Mouse (Mus musculus) gastrocnemius, adult 8-10 months (tissue): ENCODE data around the gene Amacr. TPM values are rescaled to one million over a fixed set of nuclear protein-coding genes. Genes with fewer than 3 reads are reported as not detected.
"Not testable (repeated sequence)": the region's sequence is repeated elsewhere in the genome, so short reads cannot be mapped to it uniquely, and the experiment has no call there.

ENCODE experiments used
- DNase-seq, 2 experiments: peaks; one replicate each; pipeline ENCODE4 v3.0.0; 2022; ENCODE audit warnings: low spot score in 2 of 2
- total RNA-seq, 4 experiments: library from RNA; stranded (reverse); gene quantifications; 2 replicates each; pipeline ENCODE4 v1.2.4; 2022

Amacr gene
- total RNA-seq, 4 experiments from 2014 or later, result 16.4 to 20.0 (median 17.6) TPM

DNA sequence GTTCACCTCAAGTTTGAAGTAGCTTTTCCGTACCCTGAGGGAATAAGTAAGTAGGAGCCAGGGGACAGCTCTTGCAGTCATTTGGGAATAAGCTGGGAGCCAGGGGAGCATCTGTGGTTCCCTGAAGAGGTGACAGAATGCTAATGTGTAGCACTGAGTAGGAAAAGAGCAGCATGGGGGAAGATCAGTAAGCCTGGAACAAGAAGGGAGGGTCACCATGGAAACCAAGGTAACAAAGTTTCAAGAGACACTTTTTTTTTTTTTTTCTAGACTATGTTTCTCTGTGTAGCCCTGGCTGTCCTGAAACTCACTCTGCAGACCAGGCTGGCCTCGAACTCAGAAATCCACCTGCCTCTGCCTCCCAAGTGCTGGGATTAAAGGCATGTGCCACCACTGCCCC, 4.9 kb downstream of the Amacr start:
- DNase-seq, result not testable (repeated sequence)

DNA sequence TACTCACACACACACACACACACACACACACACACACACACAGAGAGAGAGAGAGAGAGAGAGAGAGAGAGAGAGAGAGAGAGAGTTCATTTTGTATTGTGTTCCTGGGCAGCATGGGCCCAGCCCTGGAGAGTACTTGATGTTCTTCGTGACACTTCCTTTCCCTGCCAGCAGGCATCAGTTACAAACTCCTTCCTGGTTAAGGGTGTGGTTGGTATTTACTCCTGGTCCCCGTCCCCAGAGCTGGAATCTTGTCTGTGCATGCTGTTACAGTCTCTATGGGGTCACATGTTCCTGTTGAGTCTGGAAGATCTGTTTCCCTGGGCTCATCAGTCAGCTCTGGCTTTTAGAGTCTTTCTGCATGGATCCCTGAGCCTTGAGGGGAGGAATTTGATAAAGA, 8.9 kb downstream of the Amacr start:
- DNase-seq, result peak in 1 of 2 experiments; percentile 9

DNA sequence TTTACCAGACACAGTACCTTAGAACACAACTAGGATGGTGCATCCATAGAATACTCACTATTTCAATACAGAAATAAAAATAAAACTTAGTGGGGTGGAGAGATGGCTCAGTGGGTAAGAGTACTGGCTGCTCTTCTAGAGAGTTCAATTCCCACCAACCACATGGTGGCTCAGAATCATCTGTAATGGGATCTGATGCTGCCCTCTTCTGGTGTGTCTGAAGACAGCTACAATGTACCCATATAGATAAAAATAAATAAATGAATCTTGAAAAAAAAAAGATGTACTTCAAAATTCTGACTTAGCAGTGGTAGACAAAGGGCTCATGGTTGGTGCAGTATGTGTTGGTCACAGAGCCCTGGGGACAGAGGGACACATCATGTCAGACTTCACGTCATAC, 10.0 kb downstream of the Amacr start:
- DNase-seq, result no peak

DNA sequence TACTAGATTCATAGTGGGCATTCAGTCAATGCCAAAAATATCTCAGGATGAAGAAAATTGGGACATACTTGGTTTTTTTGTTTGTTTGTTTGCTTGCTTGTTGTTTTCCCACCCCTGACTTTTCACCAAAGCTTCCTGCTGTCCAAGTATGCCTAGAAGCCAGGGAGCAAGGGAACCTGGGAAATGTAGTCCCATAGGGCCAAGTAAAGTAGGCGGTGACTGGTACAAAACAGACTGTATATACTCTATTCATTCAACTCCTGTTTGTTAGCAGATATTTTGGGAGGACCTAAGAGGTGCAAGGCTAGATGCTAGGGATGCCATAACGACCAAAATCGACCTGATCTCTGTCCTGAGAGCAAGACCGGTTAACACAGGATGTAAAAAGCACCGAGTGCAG, 18.3 kb downstream of the Amacr start:
- no peak for DNase-seq

DNA sequence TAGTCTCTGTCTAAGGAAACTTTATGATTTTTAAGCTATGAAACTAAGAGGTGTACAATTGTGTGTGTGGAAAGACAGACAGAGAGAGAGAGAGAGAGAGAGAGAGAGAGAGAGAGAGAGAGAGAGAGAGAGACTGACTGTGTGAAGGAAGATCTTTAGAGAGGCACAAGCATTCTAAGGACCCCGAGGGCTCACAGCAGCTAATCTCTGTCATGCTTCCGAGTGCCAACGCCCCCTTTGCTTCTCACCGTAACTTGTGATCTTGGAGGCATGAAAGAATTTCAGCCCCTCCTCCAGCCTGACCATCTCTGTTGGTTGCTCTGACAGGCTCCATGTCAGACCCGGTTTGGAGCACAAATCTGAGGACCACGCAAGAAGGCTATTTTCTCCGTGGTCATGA, 18.9 kb downstream of the Amacr start, which contains the start of gene Slc45a2:
TSS of gene Slc45a2 (plus strand) at position 301 of the 400 bp plus-strand sequence.
- no peak for DNase-seq

DNA sequence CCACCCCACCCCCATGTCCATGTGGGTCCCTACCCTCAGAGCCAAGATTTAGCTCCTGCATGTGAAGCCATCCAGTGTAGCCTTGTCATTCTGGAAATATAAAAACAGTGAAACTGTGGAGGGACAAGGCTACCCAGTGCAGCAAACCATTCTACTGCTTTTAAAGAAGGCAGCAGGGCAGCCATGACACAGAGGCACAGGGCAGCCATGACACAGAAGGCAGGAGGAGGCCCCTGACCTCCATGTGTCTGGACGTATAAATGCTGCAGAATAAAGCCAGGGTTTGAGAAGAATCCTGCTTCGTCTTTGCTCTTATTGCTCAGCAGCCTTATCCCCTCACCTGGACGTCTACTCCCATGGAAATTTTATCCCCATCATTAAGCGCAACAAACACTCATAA, 22.2 kb downstream of the Amacr start:
- no peak for DNase-seq

DNA sequence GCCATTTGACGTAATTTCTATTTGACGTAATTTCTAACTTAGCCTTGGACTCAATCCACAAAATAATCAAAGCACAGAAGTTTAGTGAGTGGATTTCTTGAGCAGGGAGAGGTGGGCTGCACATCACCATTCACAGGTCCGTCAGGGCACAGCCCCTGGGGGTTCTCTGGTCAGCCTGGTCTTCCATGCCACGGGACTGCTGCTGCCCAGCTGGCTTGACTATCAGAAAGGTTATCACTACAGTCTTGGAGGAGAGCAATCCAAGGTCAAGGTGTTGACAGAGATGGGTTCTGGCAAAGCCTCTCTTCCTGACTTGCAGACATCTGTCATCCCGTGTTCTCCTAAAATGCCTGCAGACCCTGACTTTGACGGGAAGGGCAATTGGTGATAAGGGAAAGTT, 23.1 kb downstream of the Amacr start:
- DNase-seq, result no peak

DNA sequence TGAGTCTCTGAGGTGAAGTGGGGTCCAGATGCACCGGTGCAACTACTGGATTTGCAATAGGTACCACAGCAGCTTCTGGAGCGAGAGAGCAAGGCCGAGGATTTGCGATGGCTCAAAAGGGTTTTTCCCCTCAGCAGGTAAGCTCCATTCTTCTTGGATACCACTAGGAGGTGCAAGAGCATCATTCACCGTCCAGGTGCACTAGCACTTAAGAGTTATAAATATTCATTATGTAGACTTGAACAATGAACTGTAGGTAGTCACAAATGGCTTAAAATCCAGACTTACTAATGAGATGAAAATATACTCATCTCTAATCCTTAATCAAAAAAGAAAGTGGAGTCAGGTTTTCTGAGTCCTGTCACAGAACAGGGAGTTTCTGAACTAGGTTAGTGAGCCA, 27.2 kb downstream of the Amacr start:
- DNase-seq, result no peak

DNA sequence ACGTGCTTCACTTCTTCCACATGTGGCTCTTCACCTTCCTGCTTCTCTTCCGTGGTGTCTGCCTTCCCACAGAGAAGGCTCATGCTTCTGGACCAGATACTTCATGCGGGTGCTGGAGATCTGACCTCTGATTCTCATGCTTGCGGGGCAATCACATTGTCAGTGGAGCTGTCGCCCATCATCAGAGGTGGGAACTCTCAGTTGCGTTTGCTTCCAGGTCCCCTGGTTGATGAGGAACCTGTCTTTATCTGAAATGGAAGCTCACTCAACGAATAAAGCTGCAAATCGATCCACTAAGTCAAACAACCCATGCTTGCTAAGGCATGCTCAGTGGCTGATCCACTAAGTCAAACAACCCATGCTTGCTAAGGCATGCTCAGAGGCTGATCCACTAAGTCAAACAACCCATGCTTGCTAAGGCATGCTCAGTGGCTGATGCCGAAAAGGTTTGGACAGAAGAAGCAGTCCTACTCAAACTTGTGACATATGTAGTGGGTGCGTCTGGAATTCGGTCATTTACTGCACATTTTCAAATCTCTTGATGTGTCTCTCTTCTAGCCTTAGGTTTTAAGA, 29.5 kb downstream of the Amacr start:
- no peak for DNase-seq

DNA sequence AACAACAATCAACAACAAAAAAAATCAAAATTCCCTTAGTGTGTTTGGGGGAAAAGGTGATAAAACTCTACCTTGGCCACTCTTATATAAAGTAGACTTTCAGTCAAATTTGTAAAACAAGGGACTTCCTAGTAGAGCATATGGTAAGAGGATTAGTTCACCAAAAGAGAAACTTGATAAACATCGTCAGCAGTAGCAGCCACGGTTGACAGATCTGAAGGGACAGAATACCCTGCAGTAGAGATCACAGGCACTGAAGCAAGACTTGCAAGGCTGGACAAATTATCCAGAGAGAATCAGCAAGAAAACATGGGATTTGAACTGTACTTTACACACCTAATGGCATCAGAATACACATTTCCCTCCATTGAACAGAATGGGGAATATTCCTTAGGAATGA, 33.4 kb downstream of the Amacr start:
- DNase-seq, result no peak

DNA sequence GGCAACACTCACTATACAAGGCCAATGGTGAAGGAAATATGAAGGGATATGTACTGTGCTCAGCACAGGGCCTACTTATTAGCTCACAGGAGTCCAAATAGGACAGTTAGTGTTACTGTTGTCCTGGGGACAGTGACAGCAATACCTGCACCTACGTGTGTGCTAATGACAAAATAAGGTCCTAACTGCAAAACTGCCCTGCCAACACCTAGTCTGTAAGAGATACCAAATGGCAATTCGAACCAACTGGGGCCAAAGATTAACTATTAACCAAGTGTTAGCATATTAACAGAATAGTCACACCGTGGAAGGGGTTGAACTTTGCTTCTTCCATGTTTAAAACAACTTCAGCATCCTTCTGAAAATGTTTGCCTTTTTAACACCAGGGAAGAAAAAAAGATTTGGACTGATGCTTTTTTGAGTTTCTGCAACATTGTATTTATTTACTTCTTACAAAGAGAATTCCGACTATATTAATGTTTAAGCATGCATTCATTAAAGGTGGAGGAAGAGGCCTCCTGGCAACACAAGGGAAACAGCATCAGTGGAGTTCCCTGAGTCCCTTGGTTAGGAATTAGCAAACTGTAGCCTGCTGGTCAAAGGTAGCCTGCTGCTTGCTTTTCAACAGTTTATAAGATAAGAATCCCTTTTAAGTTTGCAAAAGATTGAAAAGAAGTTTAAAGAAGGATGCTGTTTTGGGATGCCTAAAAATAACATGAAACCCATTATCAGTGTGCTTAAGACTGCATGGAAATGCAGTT, 45.4 kb downstream of the Amacr start:
- no peak for DNase-seq

DNA sequence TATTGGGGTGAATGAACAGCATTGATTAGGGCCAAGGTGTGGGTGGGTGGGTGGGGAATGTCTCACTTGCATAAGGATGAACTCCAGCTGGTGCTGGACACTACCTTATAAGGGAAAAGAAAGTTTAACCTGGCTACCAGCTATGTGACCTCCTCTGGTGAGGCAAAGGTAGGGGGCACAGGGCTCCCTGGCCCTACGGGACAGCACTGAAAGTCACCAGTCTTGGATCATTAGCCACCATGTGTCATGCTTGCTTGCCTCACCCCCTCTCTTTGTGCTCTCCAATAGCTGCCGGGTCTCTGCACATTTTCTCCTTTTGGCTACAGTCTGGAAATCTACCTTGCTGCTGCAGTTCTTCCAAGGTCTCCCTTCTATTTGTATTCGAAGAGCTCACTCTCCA, 48.6 kb downstream of the Amacr start:
- no peak for DNase-seq

DNA sequence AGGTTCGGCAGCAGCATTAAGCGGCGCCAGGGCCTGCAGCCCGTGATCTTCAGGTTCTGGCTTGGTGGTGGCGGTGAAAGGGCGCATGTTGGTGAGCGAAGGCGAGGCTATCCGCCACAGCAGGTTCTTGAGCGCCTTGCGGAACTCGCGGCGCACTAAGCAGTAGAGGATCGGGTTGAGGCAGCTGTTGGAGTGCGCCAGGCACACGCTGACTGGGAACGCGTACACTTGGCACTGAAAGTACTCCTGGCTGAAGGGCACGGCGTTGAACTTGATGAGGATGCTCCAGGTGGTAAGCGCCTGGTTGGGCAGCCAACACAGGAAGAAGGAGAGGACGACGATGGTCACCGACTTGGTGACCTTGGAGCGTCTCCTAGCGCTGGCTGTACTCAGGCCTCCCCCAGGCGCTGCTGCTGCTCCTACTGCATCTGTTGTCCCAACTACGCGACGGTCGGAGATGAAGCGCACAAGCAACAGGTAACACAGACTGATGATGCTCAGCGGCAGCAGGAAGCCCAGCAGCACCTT, 54.5 kb downstream of the Amacr start:
- no peak for DNase-seq

DNA sequence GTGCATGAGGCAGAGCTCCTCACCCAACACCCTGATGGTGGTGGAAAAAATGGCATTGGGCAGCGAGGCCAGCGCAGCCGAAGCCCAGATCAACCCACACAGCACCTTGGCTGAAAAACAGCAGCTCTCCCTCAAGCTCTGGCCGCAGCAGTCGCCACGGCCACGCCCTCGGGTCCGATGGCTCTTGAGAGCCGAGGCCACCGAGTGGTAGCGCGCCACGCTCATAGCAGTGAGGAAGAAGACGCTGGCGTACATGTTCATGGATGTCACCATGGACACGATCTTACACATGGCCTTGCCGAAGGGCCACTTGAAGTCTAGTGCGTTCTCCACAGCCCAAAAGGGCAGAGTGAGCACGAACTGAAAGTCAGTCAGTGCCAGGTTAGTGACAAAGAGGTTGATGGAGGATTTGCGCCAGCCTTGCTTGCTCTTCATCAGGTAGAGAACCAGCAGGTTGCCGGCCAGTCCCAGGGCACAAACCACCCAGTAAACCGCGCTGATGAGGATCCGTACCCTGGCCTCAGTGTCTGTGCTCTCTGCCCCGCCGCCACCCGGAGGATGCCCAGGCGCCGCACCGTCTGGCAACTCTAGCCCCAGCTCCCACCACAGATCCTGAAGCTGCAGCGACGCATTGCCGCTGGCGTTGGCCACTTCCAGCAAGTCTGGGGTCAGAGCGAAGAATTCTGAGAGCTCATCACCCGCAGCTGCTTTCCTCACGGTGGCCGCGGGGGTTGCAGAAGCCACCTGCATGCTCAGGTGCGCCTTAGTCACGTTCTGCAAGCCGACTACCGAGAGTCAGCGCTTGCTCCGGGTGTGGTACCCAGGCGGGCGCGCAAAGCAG, 55.2 kb downstream of the Amacr start:
- no peak for DNase-seq

DNA sequence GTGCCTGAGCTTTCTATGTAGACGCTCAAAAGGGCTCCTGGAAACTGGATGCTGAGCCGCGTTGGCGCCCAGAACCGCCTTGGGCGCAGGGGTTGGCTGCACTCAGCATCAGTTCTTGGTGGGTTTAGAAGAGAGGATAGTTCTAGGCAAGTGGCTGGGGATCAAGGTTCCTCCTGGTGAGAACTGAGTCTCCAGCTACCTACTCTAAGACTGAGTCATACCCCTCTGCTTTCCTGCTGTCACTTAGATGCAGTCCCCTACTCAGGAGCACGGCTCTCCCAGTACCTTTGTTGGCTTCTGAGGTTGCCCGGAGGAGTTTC, 55.8 kb downstream of the Amacr start:
- DNase-seq, result no peak

DNA sequence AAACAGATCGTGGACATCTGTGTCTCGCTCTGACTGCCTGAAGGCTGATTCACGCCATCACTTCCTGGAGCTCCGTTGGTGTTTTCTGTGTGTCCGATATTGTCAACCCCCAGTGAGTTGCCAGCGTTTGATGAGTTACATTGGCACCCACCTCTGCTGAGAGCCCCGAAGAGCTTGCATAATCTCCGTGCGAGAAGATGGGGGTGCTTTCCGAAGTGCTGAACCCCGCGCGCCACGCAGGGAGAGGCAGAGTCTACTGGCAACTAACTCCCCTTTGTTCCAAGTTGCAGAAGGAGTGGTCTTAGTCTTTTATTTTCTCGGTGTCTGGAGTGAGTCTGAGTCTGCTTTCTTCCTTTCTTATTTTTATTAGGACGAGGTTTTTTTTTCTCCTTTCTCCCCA, 56.2 kb downstream of the Amacr start, which contains the start of gene Rxfp3:
TSS of gene Rxfp3 (minus strand) at position 281 of the 400 bp plus-strand sequence.
- no peak for DNase-seq

DNA sequence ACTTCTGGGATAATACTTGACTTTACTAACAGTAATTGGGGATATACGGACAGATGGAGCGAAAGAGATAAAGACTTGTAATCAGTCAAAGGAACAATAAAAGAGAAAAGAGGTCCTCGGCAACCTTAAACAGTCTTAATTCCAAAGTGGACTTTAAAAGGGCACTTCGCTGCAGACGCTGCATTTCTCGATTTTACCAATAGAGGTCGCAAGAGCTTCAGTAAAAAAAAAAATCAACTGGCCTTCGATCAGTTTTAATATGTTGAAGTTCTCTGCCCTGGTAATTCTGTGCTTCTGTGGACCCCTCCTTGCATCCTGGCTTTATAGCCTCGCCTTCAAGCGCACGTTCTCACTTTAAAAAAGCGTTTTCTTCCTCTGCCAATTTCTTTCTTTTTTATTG, 56.9 kb downstream of the Amacr start:
- DNase-seq, result no peak

DNA sequence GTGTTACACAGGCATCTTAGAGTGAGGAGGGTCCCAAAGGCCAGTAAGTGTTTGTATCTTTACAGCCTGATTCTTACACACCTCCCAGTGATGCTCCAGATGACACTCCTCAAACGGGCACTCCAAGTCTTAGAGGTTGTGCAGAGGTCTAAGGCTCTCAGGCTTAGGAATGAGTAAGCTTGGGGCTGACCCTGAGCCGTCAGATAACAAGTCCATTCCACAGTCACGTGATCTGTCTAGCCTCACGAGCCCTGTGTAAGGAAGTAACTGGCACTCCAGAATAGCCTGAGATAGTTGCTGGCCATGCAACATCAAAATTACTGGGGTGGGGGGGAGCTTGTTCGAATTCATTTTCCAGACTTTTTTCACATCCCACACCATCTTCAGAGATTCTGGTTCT, 58.5 kb downstream of the Amacr start:
- DNase-seq, result no peak

DNA sequence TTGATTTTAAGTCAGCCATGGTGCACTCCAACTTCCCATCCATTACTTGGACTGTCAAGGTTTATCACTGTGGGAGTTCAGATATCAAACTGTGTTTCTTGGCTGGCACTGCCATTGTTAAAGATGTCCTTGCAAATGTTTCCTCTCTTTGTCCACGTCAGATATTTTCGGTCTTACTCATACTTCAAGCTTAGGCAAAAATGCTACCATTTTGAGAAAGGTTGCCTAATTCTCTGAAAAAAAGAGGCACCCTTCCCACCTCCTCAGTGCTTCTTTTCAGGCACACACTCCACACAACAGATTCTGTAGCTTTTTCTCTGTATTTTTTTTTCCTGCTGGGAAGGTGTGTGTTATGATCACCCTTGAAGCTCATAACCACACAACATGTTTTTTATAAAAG, 59.7 kb downstream of the Amacr start:
- no peak for DNase-seq

DNA sequence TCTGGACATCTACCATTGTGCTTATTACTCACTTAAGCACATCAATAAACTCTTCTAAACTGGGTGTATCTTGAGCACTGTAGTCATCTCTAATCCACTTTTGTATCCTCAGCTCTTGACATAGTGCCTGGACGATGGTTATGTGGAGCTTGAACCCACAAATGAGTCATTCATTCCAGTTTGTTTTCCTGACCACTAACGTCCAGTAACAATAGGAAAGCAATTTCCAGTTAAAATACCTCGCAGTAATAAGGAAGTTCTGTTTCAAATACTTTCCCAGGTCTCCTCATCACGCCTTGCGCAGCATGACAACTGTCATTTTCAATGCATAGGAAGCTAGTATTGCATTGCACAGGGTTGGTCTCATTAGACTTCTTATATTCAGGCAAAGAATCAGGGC, 61.3 kb downstream of the Amacr start:
- no peak for DNase-seq
